Mouse (Mus musculus): ENCODE measurements around the gene Bag1.

Bag1 gene

GRCm38 (mm10) chr4:40948160-40948708, at the start of gene Bag1, which contains the start of gene Chmp5:
Bag1 (minus strand) TSS chr4:40948294.
Chmp5 (plus strand) TSS chr4:40948407.
- peak; percentile 98 to 99 for DNase-seq

GRCm38 (mm10) chr4:40996302-40996701, 48.2 kb upstream of the Bag1 start:
- no peak for DNase-seq

- no peak for DNase-seq
These were observed 41.5 kb upstream of the Bag1 start for GRCm38 (mm10) chr4:40989633-40990032.

- peak in 1 of 2 experiments; percentile 17 for DNase-seq
These were observed 35.6 kb upstream of the Bag1 start for GRCm38 (mm10) chr4:40983686-40984085.

GRCm38 (mm10) chr4:40982486-40982885, 34.4 kb upstream of the Bag1 start:
- no peak for DNase-seq

GRCm38 (mm10) chr4:40979430-40979829, 31.3 kb upstream of the Bag1 start:
- no peak for DNase-seq

- no peak for DNase-seq
These were observed 28.6 kb upstream of the Bag1 start for GRCm38 (mm10) chr4:40976651-40977050.

- no peak for DNase-seq
These were observed 27.6 kb upstream of the Bag1 start for GRCm38 (mm10) chr4:40975678-40976077.

GRCm38 (mm10) chr4:40974011-40974410, 25.9 kb upstream of the Bag1 start:
- no peak for DNase-seq

- peak; percentile 24 to 54 for DNase-seq
These were observed 23.6 kb upstream of the Bag1 start for GRCm38 (mm10) chr4:40971744-40972143.

- peak; percentile 98 to 99 for DNase-seq
These were observed 23.0 kb upstream of the Bag1 start, which contains the start of gene Nfx1 for GRCm38 (mm10) chr4:40970842-40971701. Nfx1 (plus strand) TSS chr4:40970906.

GRCm38 (mm10) chr4:40970592-40970841, 22.4 kb upstream of the Bag1 start:
- DNase-seq, result no peak

- peak; percentile 7 to 50 for DNase-seq
These were observed 21.9 kb upstream of the Bag1 start for GRCm38 (mm10) chr4:40969781-40970591.

- no peak for DNase-seq
These were observed 21.1 kb upstream of the Bag1 start for GRCm38 (mm10) chr4:40969161-40969560.

- DNase-seq, result no peak
These were observed 15.4 kb upstream of the Bag1 start for GRCm38 (mm10) chr4:40963536-40963935.

- no peak for DNase-seq
These were observed 7.8 kb upstream of the Bag1 start for GRCm38 (mm10) chr4:40955942-40956341.

- DNase-seq, result peak; percentile 47 to 67
These were observed 5.4 kb upstream of the Bag1 start for GRCm38 (mm10) chr4:40953521-40953920.

- no peak for DNase-seq
These were observed 432 bp downstream of the Bag1 start for GRCm38 (mm10) chr4:40947565-40948159.

- no peak for DNase-seq
These were observed 1.5 kb downstream of the Bag1 start for GRCm38 (mm10) chr4:40946516-40947121.

- DNase-seq, result no peak
These were observed 4.4 kb downstream of the Bag1 start for GRCm38 (mm10) chr4:40943651-40944050.

- DNase-seq, result no peak
These were observed 9.3 kb downstream of the Bag1 start for GRCm38 (mm10) chr4:40938793-40939192.

- no peak for DNase-seq
These were observed 11.8 kb downstream of the Bag1 start for GRCm38 (mm10) chr4:40936175-40936839.

Data from kidney, postnatal 25 days (tissue).